Mouse (Mus musculus) brain, embryonic 14.5 days (tissue): ENCODE results near the gene Jmjd8.

Experiments
- CTCF ChIP-seq: fragments of 200-500 bp; IDR thresholded peaks from 2 replicates; pipeline ENCODE4 v1.5.1; 2012; ENCODE audit warnings: inconsistent platforms, mild to moderate bottlenecking, moderate library complexity, borderline replicate concordance; ENCODE audit not compliant: insufficient read depth, insufficient read length; ENCODE audit errors: extremely low read depth
- POLR2A ChIP-seq: fragments of 200-500 bp; IDR thresholded peaks from 2 replicates; pipeline ENCODE4 v1.6.1; 2012; ENCODE audit warnings: mild to moderate bottlenecking, inconsistent platforms, borderline replicate concordance; ENCODE audit not compliant: poor library complexity, insufficient read depth, insufficient read length, severe bottlenecking; ENCODE audit errors: extremely low read depth

- TF ChIP-seq CTCF (no peak), POLR2A (peak; percentile 71)
These were observed 32.4 kb downstream of the Jmjd8 start, which contains the start of gene Wdr90 for GRCm38 (mm10) chr17:25860832-25861703.
